Mouse (Mus musculus): ENCODE results near the gene Olfr1320. TPM values are rescaled to one million over a fixed set of nuclear protein-coding genes. Genes with fewer than 3 reads are reported as not detected.
"Not testable (repeated sequence)": the region's sequence is repeated elsewhere in the genome, so short reads cannot be mapped to it uniquely, and the experiment has no call there.

Olfr1320 gene
- total RNA-seq (2021), result not detected

- no peak for DNase-seq (ENCODE audit: low spot score in 2 of 2)
- intact Hi-C loops (cut with DNase I), result no loop called here
These were observed at the start of gene Olfr1320 for GRCm38 (mm10) chrX:49672033-49672432. Gene Olfr1320 (plus strand): TSS chrX:49672333.

GRCm38 (mm10) chrX:49627566-49627965 lies 44.6 kb upstream of the Olfr1320 start:
- intact Hi-C loops (cut with DNase I), result no loop called here
- no peak for DNase-seq (ENCODE audit: low spot score in 2 of 2)

- no peak for DNase-seq (ENCODE audit: low spot score in 2 of 2)
- intact Hi-C loops (cut with DNase I), result no loop called here
These were observed 40.9 kb upstream of the Olfr1320 start for GRCm38 (mm10) chrX:49631195-49631594.

GRCm38 (mm10) chrX:49660781-49661180 lies 11.4 kb upstream of the Olfr1320 start:
- intact Hi-C loops (cut with DNase I), result not testable (repeated sequence)
- peak in 1 of 2 experiments; percentile 4 for DNase-seq (ENCODE audit: low spot score in 2 of 2)

Other genes starting within 250 kb of the Olfr1320 start
- 1 to 10 TPM; 1.3 to 3.3 TPM for gene Arhgap36, start 208.4 kb upstream of the Olfr1320 start, total RNA-seq (2021)
- not detected for gene Olfr1321, start 62.7 kb downstream of the Olfr1320 start, total RNA-seq (2021)
- gene Igsf1, start 125.4 kb downstream of the Olfr1320 start, total RNA-seq (2021), result 1 to 10 TPM; 2.0 to 4.3 TPM
- not detected for gene Olfr1322, start 219.2 kb downstream of the Olfr1320 start, total RNA-seq (2021)

All from left cerebral cortex, postnatal 36 days (tissue).